Mouse (Mus musculus): ENCODE data around the gene Gfap.

Gene Gfap

DNA sequence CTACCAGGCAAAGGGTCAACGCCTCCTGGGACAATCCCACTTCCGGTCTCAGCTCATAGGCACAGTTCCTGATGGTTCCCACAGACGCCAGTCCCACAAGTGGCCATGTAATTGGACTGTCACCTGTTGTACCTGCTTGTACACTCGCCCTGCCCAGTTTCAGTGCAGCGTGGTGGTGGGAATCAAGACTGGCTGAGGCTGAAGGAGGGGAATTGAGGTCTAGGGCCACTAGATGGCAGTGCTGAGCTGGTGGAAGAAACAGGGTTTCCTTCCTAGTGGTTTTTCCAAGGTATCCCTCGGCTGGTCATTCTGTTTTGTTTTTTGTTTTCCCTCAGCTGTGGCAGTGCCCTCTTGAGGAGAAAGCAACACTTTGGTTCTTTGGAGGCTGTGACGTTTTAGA is at the start of gene Gfap:
TSS of gene Gfap (minus strand) at position 150 of the 400 bp plus-strand sequence.
- DNase-seq (ENCODE audit: low spot score) = peak; percentile 73

DNA sequence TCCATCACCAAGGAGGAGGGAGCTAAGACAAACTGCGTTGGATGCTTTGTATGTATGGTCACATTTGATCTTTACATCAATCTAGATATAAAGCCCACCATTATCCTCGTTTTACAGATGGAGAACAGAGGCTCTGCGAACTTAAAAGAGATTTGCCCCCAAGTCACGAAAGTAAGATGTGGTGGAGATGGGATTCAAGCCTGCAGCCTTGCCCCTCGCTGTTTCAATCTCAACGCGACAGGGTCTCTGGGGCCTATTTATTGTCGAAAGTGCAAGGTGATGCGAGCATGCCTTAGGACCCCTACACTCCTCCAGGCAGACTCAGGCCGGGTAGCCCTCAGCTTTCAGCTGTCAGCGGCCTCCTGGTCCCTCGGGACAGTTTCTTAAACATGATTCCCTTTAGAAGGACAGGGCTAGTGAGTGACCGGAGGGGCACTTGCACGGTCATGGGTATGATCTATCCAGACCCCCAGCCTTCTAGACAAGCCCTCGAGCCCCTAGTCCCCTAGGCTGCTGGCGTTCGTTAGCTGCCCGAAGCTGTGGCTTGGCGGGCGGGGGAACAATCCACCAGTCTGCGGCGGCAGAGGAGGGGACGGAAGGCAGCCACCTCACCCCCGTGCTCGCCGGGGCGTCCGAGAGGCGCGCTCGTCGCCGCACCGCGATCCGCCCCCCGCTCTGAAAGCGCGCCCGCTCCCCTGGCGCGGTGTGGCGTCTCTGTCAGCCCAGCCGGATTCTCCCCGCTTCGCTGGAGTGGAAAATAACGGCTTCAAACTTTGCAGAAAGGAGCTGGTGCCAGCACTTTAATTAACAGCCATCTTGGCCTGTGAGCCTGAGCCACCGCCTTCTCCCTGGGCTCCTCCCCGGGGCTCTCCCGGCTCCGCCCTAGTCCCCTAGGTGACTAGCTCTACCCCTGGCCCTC is 47.6 kb upstream of the Gfap start:
- peak; percentile 38 for DNase-seq (ENCODE audit: low spot score)

DNA sequence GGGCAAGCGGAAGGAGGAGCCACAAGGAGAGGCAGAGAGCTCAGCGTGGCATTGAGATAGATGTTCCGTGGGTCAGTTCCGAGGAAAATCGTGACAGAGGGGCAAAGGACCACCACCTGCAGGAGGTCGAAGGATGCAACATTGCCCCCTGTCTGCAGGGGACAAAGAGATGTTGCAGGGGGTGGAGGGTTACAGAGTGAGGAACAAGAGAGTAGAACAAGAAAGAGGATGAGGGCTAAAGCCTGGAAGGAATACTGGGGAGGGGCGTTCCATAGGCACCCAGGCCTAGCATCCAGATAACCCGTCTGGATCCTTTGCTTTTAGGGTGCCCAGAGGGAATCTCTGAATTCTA is 46.3 kb upstream of the Gfap start:
- DNase-seq (ENCODE audit: low spot score) = no peak

DNA sequence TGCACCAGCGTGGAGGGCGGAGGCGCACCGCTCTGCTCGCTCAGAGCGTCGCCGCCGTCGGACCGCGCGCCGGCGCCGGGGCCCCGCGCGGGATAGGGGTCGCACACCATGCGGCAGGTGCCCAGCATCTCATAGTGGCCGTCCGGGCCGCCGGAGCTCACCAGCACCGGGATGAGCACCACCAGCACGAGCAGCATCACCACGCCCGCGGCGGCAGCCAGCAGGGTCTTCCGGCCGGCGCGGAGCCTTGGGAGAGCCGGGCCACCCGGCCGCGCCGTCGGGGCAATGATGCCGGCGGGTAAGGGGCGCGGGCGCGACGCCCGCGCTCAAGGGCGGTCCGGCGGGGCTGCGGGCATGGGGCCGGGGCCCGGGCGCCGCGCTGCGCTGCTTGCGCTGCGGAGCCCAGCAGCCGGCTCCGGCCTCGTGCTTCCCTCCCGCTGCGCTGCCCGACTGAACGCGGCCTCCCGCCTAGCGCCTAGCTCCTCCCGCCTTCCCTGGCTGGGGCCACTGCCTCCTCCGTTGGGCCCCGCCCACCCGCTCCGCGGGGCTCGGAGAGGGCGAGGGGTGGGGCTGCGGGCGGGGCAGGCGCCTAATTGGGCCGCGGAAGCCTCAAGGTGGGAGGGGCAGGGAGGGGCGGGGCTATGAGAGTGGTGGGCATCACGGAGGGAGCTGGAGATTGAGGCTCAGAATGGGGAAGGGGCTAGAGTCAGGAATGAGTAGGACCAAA is 45.7 kb upstream of the Gfap start, which contains the start of gene C1ql1:
TSS of gene C1ql1 (minus strand) at position 424 of the 727 bp plus-strand sequence.
- peak; percentile 89 for DNase-seq (ENCODE audit: low spot score)

DNA sequence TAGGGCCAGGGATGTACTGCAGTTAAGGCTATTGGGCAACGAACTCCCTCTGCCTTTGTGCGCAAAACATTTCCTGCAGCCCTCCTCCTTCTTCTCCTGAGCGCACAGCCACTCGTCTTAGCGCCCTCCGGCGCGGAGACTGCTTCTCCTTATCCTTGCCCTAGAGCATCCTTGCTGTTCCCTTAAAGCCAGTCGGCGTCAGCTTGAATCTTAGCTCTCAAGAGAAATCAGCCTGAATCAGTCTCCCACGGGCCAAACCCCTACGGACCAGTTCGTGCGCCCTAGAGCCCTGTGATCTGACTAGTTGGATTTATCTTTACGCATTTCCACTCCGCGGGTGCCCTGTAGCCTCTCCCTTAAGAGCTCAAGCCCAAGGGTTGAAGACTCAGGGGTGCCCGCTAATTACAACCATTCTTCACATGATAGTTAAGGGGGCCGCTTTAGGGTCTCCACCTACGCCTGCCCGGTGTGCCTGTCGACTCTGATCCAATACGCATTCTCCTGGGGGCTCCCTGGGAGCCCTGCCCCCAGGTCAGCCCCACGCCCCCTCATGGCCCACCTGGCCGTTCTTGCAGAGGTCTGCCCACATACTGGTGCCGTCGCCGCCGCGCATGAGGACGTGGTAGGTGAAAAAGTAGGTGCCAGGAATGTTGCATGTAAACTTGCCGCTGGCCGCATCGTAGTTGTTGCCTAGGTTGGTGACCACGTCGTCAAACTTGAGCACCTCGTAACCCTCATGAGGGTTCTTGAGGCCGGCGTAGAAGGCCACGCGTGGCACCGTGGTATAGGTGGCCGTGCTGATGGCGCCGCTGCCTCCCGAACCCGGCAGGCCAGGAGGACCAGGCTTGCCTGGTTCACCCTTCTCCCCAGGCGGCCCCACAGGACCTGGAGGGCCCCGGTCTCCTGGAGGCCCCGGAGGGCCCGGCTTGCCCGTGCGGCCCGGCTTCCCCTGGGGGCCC is 44.9 kb upstream of the Gfap start:
- DNase-seq (ENCODE audit: low spot score) = no peak

DNA sequence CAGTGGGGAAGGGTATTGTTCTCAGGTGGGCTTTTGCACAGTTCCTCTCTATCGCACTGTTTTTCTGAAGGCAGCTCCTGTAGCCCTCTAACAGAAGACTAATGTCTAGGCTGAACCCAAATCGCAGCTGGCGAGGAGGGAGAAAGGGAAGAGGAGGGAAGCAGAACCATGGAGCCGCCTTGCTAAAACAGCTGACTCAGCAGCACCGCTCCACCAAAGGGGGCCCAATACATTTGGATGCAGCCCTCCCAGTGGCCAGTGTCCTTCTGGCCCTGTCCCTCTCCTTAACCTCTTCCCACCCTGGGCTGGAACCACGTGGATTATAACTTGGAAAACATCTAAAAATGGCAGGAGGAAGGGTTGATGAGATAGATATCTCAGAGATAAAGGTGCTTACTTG is 40.5 kb upstream of the Gfap start:
- no peak for DNase-seq (ENCODE audit: low spot score)

DNA sequence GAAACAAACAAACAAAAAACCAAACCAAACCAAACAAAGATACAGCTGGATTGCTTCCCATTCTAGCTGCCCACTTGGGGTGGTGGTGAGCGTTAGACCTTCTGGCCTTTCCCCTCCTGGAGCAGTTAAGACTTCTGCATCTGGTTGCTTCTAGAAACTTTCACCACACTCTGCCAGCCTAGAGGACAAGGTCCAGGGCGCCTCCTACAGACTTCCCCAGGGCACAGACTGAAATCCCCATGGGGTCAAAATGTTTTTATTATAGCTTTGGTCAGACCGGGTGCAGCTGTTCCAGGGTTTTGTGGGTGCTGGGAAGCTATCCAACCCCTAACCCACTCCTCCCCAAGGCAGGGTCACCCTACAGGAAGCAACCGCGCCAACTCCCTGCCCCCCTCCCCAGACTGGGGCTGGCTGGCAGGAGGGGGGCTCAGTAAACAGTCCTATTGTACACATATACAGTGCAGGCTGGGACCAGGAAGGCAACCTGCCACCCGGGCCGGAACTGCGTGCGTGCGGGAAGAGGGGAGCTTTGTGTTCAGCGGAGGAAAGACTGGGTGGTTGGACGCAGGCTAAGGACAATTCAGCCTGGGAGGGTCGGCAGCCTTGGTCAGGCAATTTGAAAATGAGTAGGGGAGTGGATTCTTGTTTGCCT is 38.4 kb upstream of the Gfap start:
- no peak for DNase-seq (ENCODE audit: low spot score)

DNA sequence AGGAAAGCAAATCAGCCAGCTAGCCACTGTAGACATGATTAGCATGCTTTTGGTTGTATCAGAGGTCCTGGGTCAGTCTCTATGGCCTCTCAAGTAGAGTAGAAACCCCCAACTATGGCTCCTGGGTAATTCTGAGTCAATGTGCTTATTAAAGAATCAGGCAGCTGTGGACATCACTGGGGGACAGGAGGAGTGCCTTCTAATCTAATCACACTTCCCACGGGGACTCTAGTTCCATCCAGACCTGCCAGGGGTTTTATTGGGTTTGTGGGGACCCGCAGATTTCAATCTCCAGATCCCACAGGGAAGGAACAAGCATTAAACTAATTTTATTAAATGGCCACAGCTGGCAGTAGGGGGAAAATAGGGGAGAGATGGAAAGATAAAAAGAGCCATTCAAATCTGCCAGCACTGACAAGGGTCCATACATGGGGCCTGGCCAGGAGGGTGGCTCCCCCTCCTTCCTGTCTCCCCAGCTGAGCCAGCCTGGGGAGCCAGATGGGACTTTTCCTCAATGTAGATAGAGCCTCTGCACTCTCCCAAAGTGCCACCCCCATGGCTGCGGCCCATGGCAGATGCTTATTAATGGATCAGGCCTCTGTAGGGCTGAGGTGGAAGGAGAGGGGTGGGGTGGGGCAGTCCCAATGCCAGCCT is 36.9 kb upstream of the Gfap start:
- DNase-seq (ENCODE audit: low spot score) = no peak

DNA sequence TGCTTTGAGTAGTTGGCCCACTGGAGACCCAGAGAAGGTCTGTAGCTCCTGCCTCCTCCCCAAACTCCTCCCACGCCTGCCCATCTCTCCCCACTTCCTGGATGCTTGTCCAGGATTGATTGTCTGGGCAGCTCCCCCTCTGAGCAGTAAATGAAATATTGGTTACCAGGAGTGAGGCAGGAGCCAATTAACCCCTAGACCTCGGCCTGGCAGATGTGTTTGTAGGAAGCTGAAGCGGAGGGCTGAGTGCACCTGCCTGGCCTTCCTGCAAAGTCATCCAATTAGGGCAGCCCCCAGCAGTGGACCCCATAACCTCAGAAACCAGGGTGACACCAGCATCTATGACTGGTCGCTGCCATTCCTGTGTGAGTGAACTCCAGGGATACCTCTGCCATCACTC is 35.6 kb upstream of the Gfap start:
- DNase-seq (ENCODE audit: low spot score) = no peak

DNA sequence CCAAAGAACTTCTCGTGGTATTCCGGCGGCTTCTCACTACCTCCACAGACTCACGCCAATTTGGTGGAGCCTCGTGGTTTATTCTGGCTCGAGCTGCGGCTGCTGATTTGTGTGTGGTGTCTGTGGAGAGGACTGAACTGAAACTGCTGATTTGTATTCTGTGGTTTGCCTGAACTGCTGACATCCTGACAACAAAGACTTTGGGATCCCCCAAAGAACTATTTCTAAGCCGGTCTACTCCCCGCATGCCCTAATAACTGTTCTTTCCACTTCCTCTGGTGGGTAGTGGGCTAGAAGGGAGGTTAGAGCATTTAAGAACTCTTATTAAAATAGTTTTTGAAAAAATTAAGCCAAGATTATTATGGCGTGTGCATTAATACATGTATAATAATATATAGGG is 30.0 kb upstream of the Gfap start:
- DNase-seq (ENCODE audit: low spot score) = no peak

DNA sequence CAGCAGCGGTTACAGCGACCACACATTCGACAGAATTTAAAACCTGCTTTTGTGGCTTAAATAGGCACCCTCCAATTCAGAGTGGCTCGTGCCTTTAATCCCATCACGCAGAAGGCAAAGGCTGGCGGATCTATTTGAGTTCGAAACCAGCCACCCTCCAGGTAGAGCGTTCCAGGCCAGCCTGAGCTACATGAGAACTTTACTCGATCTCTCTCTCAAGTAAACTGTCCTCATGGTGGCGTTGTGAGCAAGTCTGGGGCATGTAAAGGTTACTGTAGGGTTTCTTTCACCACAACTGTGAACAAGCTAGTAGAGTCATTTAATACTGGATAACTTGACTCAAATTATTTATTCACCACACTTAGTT is 24.6 kb upstream of the Gfap start:
- DNase-seq (ENCODE audit: low spot score) = no peak

DNA sequence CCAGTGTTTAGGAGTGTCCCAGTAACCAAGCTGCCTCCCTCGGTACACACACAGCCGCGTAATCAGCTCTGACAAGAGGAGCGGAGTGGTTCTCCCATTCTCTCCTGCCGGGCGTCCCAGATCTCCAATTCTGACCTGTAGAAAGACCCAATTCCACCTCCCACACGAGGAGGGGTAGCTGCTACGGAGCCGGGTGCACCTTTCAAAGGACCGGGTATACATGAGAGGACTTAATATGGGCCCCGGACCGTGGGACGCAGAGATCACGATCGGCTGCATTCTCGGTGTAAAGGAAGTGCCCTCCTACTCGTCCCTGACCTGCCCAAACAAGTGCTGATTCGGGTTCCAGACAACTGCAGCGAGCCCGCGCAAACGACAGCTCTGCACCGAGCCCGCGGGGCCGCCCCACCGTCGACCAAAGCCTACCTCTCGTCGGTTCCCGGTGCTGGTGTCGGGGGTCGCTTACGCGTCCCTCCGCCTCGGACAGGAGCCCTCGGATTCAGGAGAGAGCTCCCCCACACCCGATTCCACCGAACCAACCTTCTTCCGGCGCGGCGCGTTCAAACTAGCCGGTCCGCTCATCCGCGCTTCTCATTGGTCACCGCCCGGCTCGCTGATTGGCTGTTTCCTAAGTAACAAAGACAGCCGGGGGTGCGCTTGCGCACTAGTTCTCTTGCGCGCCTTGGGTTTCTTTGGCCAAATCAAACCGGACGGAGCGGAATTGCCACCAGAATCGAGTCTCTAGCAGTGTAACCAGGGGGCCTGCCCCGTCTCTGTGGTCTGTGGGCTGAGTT is 24.0 kb upstream of the Gfap start, which contains the start of gene Kif18b:
TSS of gene Kif18b (minus strand) at position 568 of the 794 bp plus-strand sequence.
- DNase-seq (ENCODE audit: low spot score) = peak; percentile 92

DNA sequence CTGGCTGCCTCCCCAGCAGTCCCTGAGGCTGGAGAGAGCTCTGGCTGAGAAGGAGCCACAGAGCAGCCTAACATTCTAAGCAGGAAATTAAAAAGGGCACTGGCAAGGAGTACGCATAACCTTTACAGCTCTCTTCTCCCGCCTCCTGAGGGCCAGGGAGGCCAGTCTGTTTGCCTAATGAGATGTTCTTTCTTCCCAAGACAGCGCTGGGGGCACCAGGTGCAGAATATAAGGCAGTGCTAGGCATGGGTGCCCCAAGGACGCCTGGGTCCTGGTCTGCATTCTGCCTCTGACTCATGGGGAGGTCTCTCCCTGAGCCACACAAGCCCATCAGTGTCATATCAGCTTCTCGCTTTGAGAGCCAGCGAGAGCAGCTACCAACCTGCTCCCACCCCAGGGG is 20.8 kb upstream of the Gfap start:
- DNase-seq (ENCODE audit: low spot score) = no peak

DNA sequence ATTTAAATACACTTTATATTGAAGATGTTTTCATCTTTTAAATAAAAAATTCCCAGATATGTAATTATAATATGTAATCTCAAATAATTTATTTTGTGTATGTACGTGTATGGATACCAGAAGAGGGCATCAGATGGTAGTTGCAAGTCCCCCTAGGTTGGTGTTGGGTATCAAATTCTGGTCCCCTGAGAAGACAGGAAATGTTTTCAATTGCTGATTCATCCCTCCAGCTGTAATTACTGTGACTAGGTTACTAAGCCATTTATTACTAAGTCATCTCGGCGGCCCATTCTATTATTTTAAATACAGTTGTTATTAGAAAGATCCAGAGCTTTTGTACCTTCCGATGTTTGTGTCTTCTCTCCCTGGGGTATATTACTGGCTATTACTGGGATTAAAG is 17.4 kb upstream of the Gfap start:
- DNase-seq (ENCODE audit: low spot score) = no peak

DNA sequence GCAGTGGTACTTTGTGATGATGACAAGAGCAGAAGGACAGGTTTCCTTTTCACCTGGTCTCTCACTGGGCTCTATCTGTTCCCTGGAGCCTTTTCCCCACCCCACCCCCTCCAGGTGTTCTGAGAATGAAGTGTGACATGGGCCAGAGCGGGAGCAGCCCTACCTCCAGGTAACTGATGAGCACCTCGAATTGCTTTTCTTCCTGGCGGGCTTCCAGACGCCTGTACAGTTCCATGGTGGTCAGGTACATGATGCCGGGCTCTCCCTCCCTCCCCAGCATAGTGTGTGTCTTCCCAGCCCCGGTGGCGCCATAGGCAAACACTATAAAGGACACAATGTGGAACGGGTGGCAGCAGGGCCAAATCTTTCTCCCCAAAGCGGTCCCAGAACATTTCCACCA is 14.7 kb upstream of the Gfap start:
- no peak for DNase-seq (ENCODE audit: low spot score)

DNA sequence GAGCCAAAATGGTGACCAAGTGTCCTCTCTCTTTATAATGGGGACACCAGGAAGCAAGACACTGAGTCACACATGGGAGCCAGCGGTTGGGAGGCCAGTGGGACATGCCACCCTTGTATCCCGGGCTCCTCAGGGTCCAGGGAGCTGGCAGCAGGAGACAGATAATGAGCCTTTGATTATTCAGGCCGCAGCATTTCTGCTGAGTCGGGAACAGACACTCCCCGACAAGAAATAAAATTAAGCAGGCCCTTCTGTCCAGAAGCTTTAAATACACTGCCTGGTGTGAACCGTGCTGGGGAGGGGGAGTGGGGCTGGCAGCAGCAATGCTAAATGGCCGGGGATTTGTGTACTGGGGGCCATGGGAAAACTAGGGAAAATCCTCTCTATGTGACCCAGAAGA is 10.7 kb upstream of the Gfap start:
- DNase-seq (ENCODE audit: low spot score) = no peak

DNA sequence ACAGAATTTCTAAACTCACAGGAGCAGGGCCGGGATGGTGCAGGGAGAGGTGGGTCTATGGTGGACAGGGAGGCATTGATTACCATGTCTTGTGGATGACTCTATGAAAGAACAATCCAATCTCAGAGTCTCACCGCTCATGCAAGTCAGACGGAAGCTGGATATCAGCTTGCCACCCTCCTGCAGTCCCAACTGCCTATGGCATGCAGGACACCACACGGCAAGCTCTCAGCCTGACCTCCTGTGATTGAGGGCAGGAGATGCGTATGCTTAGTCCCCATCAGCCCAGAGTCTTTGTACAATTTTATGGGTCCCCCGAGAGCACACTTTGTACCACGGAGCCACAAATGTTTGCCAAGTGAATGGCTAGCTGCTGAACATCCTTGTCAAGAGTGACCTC is 2.9 kb upstream of the Gfap start:
- no peak for DNase-seq (ENCODE audit: low spot score)

DNA sequence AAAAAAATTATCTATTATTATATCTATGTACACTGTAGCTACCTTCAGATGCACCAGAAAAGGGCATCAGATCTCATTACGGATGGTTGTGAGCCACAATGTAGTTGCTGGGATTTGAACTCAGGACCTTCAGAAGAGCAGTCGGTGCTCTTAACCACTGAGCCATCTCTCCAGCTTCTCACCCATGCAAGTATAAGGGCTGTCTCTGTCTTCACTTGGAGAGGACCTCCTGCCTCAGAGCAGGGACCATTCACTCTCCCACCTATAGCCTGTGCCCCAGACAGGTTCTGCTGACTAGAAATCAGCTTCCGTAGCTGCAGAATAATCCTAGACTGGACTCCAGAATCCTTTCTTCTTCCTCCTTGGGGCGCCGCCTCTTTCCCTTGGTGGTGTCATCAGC is 1.4 kb upstream of the Gfap start:
- no peak for DNase-seq (ENCODE audit: low spot score)

DNA sequence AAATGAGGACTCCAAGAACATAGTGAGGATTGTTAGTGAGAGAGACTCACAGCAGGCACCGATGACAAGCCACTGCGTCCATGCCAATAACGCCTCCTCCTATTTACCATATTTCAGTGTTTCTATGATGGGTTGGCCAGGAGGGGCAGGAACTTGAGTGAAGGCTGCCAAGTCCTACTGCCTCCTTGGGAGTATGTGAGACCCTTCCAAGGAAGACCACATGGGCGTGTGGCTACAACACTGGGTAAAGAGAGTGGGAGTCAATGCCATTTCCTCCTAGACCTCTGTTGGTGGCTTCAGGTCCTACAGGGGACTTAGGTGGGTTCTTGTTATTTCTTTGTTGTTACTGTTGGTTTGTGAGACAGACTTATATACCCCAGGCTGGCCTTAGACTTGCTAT is 487 bp upstream of the Gfap start:
- DNase-seq (ENCODE audit: low spot score) = no peak

DNA sequence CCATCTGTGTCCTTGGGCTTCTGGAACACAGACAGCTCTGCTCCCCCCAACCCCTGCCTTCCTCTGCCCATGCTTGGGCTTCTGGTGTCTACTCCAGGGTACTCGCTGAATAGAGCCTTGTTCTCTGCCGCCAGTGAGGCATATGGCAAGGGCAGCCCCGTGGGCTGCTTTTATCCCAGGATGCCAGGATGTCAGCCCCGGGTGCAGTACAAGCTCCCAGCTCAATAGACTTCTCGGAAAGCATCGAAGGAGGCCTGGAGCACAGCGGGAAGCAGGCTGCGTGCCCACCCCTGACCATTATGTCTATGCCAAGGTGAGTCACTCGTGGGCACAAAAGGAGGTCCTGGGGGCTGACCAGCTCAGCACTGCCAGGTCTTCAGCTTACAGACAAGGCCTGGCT is 2.3 kb downstream of the Gfap start:
- DNase-seq (ENCODE audit: low spot score) = no peak

Measured in ovary, postnatal 36 days (tissue).